ENCODE assay signal across 8 mouse cellular contexts in the genomic region with DNA sequence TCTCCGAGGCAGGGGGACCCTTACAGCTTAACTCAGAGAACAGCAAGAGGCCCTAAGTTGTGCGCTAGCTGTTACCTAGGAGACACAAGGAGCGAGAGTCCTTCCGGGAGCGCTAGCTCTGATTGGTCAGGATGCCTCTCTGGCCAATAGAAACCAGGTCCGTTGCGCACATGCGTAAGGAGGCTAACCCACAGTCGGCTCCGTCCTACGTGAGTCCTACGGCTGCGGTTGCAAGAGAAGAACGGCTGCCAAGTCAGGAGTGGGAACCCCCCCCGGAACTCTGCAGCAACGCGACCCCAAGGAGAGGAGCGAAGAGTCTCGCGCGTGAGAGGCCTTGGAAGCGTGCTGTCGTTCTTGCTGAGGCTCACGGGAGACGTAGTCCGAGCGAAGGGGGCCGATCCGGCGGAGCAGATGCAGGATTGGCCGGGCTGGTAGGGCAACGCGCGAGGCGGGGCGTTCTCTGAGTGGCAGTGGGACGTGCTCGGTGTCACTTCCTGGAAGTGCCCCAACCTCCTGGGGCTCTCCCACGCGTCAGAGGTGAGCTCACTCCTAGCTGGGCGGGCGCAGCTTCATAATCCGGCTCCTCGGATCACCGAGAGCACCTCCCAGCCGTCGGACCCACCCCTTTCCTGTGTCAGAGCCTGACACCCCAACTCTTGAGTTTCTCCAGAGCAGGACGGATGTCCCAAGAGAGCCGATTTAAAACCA. TPM values are rescaled to one million over a fixed set of nuclear protein-coding genes. Genes with fewer than 3 reads are reported as not detected.
A peak's percentile ranks its signal among the peaks of the same experiment; 100 is the strongest.
DNase-seq lines count a peak whose midpoint lies in the region; ATAC-seq and TF ChIP-seq lines count a peak whose summit lies in the region.

Gene Zfp446, plus strand, starts transcription at position 167 of the 708 bp plus-strand sequence.

- DNase-seq in Patski (ENCODE audit: low read depth, low spot score): peak; percentile 90
- peak; percentile 99 to 100 for DNase-seq in cerebellum, postnatal 14 days
- DNase-seq in frontal cortex, postnatal 14 days (ENCODE audit: low spot score in 2 of 2): peak; percentile 97 to 98
- peak; percentile 93 to 96 for DNase-seq in layer of hippocampus, postnatal 25 days (ENCODE audit: extremely low spot score in 1 of 2, low spot score in 1 of 2)
- DNase-seq in lung, postnatal 25 days (ENCODE audit: low spot score): peak; percentile 100
- DNase-seq in retina, embryonic 14.5 days (ENCODE audit: low spot score): peak; percentile 98
- DNase-seq in thymus, postnatal 4 days: peak; percentile 96

- WGBS in hindbrain, embryonic 13.5 days: under 1% methylated on average over 49 of the region's 49 CpGs

- peaks cover 17% of the 10 kb centered on the region for H3K4me1 ChIP-seq in hindbrain, embryonic 13.5 days (replicated peaks)

- H3K4me2 ChIP-seq in hindbrain, embryonic 13.5 days: peak within 1 kb of the TSS; percentile 70

- H3K9me3 ChIP-seq in hindbrain, embryonic 13.5 days: no peaks in the 10 kb centered on the region

- peak; percentile 98 for ATAC-seq in Patski
- ATAC-seq in hindbrain, embryonic 13.5 days (ENCODE audit: low FRiP score): peak; percentile 99

- CTCF ChIA-PET in Patski (lab: Charles Lee): interaction anchor here (0.8 to 2.6 kb wide), 6 partner anchors 10 to 32 kb away, joined by 3 to 10 read pairs (median 4); partner anchors contain the start of gene Zbtb45

- no peaks in the 10 kb centered on the region for H3K27me3 ChIP-seq in Patski
- H3K27me3 ChIP-seq in hindbrain, embryonic 13.5 days: no peaks in the 10 kb centered on the region

- H3K36me3 ChIP-seq in hindbrain, embryonic 13.5 days: peaks cover 22% of the 10 kb centered on the region

- H3K9ac ChIP-seq in hindbrain, embryonic 13.5 days: peak within 1 kb of the TSS; percentile 82

- TF ChIP-seq CTCF in Patski (IDR thresholded peaks at IDR 0.05): no peak

- peak within 1 kb of the TSS; percentile 61 for H3K4me3 ChIP-seq in hindbrain, embryonic 13.5 days

- POLR2A ChIA-PET in Patski (lab: Charles Lee): interaction anchor here (1.2 kb wide), 1 partner anchor 55 kb away, joined by 3 read pairs; no protein-coding TSS in a partner anchor

- in situ Hi-C loops in Patski (cut with MboI; ENCODE audit: low pct_unique_long_range_greater_than_20kb): no loop called here

- peak within 1 kb of the TSS; percentile 96 for H3K27ac ChIP-seq in hindbrain, embryonic 13.5 days

RNA-seq across cellular contexts. Expression of gene Zfp446, which starts in this region (rescaled TPM):
- polyA plus RNA-seq in Patski (2021): 5.9 TPM
- polyA plus RNA-seq in hindbrain, embryonic 13.5 days (2015; fragmentation: Nextera tagmentation; extraction: Ambion mirVana): 12.4 and 13.2 TPM in 2 replicates
- total RNA-seq in layer of hippocampus, postnatal 25 days (2021): 1 to 10 TPM; 8.1 to 9.1 TPM

Comparison
In these comparisons a context has a peak if more than half of its experiments do, and no peak if none do; other contexts are left out.
1. Peak in every context shown above with its lines: DNase-seq, ATAC-seq, H3K4me3 ChIP-seq and H3K27ac ChIP-seq.